Mouse (Mus musculus): ENCODE measurements around the gene Armc9.

Armc9 gene

GRCm38 (mm10) chr1:86225195-86225594, 70.6 kb downstream of the Armc9 start:
- in situ Hi-C loops (cut with MboI, MseI): no loop called here

- in situ Hi-C loops (cut with MboI, MseI): no loop called here
These were observed 74.1 kb downstream of the Armc9 start for GRCm38 (mm10) chr1:86228653-86229052.

GRCm38 (mm10) chr1:86229184-86229829, 74.7 kb downstream of the Armc9 start:
- in situ Hi-C loops (cut with MboI, MseI): no loop called here

- in situ Hi-C loops (cut with MboI, MseI): no loop called here
These were observed 78.1 kb downstream of the Armc9 start for GRCm38 (mm10) chr1:86232631-86233030.

GRCm38 (mm10) chr1:86233808-86234207, 79.2 kb downstream of the Armc9 start:
- in situ Hi-C loops (cut with MboI, MseI): no loop called here

- in situ Hi-C loops (cut with MboI, MseI): no loop called here
These were observed 80.5 kb downstream of the Armc9 start for GRCm38 (mm10) chr1:86235118-86235517.

GRCm38 (mm10) chr1:86236442-86236841, 81.9 kb downstream of the Armc9 start:
- in situ Hi-C loops (cut with MboI, MseI): no loop called here

- in situ Hi-C loops (cut with MboI, MseI): no loop called here
These were observed 84.4 kb downstream of the Armc9 start for GRCm38 (mm10) chr1:86239010-86239409.

- in situ Hi-C loops (cut with MboI, MseI): no loop called here
These were observed 85.3 kb downstream of the Armc9 start for GRCm38 (mm10) chr1:86239871-86240270.

GRCm38 (mm10) chr1:86240959-86241358, 86.4 kb downstream of the Armc9 start:
- in situ Hi-C loops (cut with MboI, MseI): no loop called here

GRCm38 (mm10) chr1:86243490-86243889, 88.9 kb downstream of the Armc9 start:
- in situ Hi-C loops (cut with MboI, MseI): no loop called here

- in situ Hi-C loops (cut with MboI, MseI): no loop called here
These were observed 90.9 kb downstream of the Armc9 start for GRCm38 (mm10) chr1:86245301-86246085.

- in situ Hi-C loops (cut with MboI, MseI): no loop called here
These were observed 98.8 kb downstream of the Armc9 start for GRCm38 (mm10) chr1:86253410-86253809.

GRCm38 (mm10) chr1:86256311-86256710, 101.7 kb downstream of the Armc9 start:
- in situ Hi-C loops (cut with MboI, MseI): no loop called here

- in situ Hi-C loops (cut with MboI, MseI): no loop called here
These were observed 102.6 kb downstream of the Armc9 start for GRCm38 (mm10) chr1:86257228-86257627.

- in situ Hi-C loops (cut with MboI, MseI): no loop called here
These were observed 103.7 kb downstream of the Armc9 start for GRCm38 (mm10) chr1:86258171-86258824.

- in situ Hi-C loops (cut with MboI, MseI): no loop called here
These were observed 109.2 kb downstream of the Armc9 start for GRCm38 (mm10) chr1:86263564-86264339.

GRCm38 (mm10) chr1:86265060-86265459, 110.5 kb downstream of the Armc9 start:
- in situ Hi-C loops (cut with MboI, MseI): no loop called here

GRCm38 (mm10) chr1:86268492-86269189, 114.1 kb downstream of the Armc9 start:
- in situ Hi-C loops (cut with MboI, MseI): no loop called here

- in situ Hi-C loops (cut with MboI, MseI): no loop called here
These were observed 114.6 kb downstream of the Armc9 start for GRCm38 (mm10) chr1:86269190-86269508.

- in situ Hi-C loops (cut with MboI, MseI): no loop called here
These were observed 117.1 kb downstream of the Armc9 start for GRCm38 (mm10) chr1:86271707-86272106.
